Mouse (Mus musculus) spleen, postnatal 10 days (tissue): Measurements from ENCODE around the gene Tmc1.

Source experiments
- DNase-seq, 2 experiments: peaks; one replicate each; pipeline ENCODE4 v3.0.0; 2021 to 2022; ENCODE audit warnings: low spot score in 2 of 2

Gene Tmc1

DNA sequence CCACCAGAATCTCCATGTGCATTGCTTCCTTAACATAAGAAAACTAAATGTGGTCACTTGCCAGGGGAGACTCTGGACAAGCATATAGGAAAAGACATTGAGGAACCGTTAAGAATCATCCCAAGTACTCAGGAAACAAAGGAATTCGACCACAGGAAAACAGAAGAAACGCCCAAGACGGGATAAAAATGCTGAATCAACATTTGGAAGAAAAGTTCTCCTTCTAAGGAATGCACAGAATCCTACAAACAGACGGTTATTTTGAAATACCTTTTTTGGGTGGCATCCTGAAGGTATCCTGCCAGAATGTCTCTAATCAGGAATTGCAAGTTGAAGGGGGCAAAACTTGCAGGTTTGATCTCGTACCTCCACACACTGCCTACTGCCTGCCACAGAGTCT lies at the start of gene Tmc1:
Gene Tmc1 (minus strand): TSS at position 329 of the 400 bp plus-strand sequence.
- no peak for DNase-seq

DNA sequence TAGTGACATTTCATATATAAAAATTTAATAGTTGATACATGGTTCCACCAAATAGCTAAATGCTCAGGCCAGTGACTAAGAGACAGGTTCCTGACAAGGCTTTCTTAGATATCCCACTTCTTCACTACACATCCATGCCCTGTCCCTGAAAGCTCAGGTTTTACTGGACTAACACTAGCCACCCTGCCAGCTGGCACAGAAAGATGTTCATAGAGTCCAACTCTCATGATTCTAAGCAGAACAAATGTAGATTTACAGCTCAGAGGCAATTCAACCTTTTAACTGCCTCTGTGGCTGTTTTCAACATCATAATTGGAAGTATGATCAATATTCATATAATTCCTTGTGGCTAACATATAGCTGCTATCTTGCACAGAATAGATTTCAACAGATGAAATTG lies 47.5 kb upstream of the Tmc1 start:
- no peak for DNase-seq

DNA sequence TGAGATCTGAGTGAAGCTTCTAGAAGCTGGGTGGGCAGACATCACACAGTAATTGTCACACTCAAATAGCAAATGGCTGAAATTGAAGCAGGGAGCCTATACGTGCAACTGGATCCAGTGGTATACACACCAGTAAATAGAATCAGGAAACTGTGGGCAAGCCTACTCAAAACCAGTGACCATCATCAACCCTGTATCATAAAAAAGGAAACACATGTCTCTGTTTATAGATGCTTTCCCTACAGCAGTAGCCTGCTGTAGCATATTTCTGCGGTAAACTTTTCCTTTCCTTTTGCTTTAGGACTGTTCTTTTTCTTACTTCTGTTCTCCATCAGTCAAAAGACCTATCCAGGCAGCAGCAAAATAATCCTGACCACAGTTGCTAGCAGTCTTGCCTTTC lies 25.2 kb upstream of the Tmc1 start:
- DNase-seq = no peak

DNA sequence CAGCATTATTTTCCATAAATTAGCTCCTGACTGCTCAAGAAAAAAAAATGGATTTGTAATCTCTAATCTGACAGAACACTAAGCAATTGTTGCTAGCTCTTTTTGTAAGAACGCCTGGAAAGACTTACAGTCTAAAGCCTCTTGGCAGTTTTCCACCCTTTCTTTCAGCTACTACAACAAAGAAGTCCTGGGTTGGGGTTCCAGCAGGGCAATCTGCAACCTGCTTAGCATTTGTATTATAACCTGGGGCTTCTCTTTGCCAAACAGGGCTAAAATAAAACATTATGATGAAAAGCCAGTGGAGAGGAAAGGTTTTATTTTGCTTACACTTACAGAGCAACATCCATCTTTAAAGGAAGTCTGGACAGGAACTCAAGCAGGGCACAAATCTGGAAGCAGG lies 24.1 kb upstream of the Tmc1 start:
- DNase-seq = no peak

DNA sequence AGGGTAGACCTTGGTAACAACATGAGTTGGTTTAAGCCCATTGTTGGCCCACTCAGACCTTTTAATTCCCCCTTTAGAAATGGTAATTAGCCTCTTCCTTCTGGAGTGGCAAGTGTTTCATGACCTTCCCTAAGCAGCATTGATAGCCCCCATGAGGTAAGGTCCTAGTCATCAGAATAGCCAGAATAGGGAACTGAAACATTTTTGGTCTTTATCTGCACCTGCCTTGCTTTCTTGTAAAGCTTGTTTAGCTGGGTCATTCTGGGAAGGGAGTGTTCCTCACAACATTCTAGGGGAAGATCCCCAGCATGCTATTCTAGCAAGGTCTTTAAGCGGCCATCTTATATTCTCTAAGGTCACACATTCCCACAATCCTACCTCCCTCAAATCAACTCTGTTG lies 17.9 kb upstream of the Tmc1 start:
- no peak for DNase-seq

DNA sequence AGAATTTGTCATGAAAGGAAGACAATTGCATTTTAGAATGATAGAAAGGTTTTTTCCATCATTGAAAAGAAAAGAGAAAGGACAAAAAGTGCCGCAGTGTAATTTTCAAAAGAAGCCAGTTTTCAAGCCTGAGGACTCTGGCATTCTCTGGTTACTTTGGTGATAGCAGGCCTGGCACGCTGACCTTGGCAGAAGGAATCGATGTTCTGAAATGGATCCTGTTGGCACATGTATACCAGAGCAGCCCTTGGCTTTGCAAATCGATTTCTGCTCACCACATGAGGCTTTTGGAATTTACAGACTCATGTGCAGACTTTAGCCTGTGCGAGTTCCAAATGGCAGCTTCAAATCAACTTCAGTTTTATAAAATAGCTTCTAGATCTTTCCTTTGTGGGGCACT lies 813 bp upstream of the Tmc1 start:
- DNase-seq = no peak

DNA sequence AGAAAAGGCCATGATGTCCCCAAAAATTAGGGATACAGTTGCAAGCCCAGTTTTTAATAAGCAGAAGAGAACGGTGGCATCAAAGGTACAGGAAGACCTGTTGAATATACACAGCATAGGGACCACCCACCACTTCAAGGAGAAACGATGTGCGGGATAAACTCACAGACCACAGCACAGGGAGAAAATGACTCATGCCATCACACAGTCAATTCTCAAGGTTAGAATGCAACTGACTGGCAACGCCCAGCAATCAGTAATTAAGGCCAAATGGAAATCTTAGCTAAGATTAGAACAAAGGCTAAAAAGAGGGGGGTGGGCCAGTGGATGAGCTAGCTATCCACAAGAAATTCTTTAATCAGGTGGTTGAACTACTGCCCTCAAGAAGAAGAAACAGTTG lies 9.6 kb downstream of the Tmc1 start:
- no peak for DNase-seq

DNA sequence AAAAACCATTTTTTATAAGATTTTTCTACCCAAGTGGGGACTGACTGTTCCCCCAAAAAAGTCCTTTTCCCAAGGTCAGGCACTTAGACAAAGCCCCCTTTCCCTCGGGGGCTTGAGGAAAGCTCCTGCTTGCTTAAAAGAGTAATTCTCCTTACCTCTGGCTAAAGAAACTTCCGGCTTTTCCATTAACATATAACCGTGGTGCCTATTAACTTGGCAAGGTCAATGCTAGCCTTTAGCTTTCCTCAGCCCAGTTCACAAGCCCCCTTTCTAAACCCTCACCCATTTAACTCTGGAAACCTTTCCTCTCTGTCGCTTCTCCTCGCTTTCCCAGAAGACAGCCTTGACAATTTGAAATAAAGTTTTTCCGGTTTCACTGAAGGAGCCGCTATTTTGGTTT lies 29.7 kb downstream of the Tmc1 start:
- no peak for DNase-seq

DNA sequence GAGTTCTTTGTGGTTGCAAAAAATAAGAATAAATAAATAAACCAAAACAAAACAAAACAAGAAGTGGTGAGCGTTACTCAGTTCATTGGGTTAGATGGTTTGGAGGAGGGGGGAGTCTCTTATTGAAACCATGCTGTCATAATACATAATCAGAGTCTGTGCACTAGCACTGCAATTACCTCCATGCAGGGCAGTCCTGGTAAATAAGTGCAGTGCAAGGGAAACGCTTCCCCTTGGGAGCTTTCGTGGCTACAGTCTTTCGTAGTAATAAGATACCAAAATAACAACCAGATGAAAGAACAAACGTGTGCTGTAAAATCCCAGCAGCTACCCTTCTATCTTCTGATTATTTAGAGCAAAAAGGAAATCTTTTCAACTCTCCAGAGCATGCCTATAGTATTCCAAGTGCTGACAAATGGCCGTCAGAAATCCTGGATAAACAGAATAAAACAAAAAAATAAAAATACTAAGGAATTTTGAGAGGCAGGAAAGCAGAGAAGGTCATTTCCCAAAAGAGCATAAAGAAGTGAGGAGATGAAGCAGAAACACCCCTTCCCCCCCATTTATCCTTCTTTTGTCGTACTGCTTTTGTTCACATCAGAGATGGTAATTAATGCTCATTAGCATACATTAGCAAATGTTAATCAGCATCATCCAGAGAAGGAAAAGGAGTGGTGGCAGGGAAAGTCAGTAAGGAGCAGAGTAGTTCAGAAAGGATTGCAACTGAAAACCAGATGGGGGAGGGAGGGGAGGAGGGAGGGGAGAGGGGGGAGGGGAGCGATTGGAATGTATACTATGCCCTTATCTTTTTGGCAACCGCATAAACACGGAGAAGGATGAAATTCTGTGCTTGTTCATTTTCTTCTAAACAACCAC lies 30.4 kb downstream of the Tmc1 start:
- no peak for DNase-seq

DNA sequence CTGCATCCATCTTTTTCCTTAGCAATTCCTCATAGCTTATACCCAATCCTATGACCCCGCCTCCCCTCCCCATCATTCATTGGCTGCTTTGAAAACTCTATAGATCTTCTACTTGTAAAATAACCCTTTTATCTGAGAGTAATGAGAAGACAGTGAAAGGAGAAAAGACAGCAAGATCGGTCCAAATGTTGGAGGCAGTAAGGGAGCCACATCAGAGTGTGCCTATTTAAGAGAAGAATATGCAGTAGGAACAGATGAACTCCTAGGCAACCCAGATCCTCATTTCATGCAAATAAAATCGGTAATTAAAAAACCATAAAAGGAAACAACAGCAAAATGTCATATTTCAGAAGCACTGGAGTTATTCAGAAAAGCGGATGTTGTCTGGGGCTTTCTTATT lies 35.8 kb downstream of the Tmc1 start:
- DNase-seq = no peak

DNA sequence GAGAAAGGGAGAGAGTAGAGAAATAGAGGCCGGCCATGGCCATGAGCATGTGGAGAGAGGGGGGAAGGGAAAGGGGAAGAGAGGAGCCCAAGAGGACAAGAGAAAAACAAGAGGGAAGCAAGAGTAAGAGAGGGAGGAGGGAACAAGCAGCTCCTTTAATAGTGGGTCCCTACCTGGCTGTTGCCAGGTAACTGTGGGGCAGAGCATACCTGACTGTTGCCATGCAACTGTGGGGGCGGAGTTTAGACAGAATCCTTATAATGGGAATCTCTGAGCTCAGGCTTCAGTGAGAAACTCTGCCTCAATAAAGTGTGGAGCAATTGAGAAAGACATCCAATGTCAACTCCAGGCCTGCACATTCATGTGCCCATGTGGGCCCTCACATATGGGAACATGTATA lies 38.9 kb downstream of the Tmc1 start:
- no peak for DNase-seq

DNA sequence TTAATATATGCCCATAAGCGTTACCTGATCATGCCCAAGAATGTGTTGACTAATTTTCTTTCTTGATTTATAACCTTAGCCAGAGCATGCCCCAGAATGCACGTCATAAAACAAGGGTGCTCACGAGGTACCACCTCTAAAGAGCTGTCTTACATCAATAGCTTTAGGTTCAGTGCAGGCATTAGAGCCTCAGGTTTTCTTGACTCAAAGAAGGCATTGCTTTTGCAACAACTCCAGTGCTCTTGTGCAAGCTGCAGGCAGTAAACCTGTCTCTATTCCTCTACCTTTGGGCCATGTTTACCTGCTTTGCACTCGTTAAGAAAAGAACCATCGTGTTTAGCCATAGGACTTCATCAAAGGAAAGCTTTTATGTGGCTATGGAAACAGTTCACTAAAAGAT lies 43.6 kb downstream of the Tmc1 start:
- no peak for DNase-seq

DNA sequence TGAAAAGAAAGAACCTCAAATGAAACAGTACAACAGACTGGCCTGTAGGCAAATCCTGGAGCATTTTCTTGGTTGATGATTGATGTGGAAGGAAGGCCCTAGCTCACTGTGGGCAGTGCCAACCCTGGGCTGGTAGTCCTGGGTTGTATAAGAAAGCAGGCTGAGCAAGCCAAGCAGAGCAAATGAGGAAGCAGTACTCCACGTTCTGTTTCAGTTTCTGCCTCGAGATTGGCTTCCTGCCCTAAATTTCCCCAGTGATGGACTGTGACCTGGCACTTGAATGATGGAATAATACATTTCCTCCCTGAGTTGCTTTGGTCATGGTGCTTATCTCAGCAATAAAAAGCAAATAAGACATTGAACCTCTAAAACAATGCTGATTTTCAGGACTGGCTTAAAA lies 72.8 kb downstream of the Tmc1 start:
- DNase-seq = no peak

DNA sequence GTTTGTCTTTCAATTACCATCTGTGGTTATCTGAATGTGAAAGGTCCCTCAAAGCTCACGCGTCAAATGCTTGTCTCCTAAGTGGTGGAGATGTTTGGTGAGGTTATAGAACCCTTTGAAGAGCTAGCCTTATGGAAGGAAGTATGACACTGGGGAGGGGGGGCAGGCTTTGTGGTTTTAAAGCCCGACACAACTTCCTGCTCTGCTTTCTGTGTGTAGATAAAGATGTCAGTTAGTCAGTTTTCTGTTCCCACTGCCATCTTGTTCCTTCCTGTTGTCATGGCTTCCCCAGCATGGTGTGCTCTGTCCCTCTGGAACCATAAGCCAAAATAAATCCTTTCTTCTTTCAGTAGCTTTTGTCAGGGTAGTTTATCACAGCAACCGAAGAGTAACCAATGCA lies 78.1 kb downstream of the Tmc1 start:
- no peak for DNase-seq

DNA sequence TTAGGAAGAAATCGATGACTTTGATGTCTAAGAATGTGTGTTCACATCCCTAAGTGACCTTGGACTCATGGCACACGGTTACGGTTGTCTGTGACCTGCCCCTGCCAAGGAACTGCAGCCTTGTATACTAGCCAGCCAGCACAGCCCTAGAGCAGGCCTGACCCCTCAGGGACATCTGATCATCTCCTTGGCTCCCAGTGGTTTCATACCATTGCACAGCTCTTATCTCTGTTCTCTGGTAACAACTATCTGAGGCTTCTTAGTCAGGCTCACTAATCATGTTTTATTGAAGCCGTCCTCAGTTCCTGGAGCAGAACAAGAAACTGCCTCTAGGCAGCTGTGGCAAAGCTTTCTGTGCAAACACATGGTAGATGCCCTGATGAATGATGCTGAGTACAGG lies 92.2 kb downstream of the Tmc1 start:
- DNase-seq = no peak

DNA sequence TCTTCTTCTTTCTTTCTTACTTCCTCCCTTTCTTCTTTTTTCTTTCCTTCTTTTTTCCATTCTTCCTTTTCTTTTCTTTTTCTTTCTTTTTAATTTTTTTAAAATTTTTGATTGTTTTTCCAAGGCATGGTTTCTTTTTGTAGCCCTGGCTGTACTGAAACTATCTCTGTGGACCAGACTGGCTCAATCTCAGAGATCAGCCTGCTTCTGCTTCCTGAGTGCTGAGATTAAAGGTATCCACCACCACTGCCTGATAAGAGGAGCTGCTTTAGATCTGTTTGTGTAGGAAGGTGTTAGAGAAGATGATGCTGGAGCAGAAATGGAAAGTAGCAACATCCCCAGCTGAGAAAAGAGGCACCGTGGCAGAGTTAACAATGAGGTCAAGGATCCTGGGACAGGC lies 93.7 kb downstream of the Tmc1 start:
- DNase-seq = no peak

DNA sequence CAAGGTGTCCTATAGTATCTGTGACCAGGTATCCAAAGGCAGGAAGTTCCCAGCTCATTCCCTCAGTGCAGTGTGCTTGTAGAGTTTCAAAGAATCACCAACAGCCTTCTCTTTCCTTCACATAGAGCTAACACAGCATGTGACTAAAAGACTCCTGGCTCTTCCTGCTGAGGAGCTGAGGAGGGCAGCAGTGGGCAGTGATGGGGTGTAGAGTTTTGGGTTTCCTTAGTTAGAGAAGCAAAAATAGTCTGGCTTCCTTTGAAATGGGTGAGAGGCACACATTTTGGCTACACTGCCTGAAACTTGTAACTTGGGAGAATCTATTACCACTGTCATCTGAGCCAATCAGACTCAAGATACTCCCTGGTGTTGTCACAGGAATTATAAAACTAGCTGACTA lies 96.2 kb downstream of the Tmc1 start:
- no peak for DNase-seq

DNA sequence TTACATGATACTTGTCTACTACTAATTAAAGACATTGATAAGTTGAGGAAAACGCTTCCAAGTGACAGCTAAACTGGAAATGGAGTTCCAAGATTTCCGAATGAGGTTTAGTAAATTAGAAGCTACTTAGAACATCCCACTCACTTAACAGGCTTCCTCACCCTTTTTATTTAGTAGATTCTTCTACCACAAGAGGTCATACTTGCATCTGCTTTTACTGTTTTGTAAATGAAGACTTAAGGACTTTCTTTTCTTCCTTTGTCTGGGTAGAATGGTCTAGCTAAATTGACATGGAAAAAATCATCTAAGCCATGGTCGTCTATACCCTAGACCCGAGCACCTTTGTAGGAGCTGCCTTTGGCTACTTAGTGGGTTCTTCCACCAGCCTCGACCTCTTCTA lies 105.1 kb downstream of the Tmc1 start:
- no peak for DNase-seq

DNA sequence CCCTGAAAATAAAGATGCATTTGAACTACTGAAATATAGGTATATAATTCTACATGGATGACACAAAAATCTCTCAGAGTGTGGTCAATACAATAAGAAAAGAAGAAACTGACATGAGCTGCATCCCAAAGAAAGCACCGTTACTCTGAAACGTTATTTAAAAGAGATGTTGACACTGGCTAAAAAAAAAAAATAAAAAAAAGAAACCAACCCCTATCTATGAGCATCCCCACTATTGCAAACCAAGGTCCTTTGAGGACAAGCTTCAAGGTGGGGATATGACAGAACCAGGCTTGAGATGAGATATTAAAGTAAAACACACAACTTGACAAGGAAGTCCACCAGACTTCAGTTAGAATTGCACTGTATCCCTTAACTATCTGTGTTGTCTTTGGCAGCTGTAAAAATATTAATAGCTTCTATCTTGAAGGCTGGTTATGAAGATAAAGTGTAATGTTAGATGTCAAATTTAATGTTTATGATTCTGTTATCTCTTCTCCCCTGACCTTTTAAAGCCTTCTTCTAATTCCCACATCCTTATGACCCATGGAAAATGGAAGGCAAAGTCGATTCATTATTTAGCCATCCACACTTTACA lies 106.4 kb downstream of the Tmc1 start:
- DNase-seq = no peak

DNA sequence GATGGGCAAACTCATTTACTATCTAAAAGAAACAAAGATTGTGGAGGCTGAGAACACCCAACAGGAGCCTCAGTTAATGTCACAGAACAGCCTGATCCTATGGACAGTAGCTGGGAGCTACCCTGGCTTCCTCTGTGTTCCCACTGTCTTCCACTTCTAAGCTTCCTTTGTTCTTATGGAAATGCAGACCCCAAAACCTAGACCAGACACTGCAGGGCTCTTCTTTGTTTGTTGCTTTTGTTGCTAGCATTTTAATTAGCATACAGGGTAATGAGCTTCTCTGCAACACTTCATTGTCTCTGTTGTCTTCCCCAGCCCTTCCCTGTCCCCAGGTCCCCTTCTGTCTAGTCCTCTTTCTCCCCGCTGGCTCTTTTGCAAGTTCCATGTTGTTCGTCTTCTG lies 116.6 kb downstream of the Tmc1 start:
- DNase-seq = no peak

DNA sequence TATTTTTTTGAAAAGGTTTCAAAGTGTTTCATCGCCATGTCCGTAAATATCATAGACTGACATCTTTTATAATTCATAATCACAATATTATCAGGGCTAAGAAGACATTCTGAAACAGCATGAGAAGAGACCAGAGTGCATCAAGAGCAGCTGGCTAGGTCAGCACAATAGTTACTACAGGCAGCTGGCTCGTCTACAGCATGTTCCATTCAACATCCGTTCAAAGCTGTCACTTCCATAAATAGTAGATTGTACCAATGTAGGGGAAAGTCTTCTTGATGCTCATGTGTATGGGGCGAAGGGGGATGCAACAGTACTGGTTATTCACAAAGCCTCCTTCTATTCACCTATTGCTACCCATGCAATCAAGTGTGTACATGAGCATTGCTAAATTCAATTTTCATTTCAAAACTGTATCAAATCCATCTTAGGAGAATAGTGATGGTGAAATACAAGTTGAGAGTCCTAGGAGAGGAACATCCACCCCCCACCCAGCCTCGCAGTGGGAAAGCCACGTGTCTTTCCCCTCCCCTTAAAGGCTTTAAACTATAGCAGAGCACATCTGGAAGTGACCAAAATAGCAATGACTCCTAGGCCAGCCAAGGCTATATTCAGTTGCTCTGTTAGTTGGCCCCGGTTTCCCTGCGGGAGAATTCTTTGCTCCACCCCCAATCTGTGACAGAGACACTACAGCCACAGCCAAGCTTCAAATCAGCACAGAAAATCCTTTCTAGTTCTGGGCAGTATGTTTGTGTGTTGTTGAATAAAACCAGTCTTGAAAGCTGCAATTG lies 117.8 kb downstream of the Tmc1 start:
- DNase-seq = no peak

DNA sequence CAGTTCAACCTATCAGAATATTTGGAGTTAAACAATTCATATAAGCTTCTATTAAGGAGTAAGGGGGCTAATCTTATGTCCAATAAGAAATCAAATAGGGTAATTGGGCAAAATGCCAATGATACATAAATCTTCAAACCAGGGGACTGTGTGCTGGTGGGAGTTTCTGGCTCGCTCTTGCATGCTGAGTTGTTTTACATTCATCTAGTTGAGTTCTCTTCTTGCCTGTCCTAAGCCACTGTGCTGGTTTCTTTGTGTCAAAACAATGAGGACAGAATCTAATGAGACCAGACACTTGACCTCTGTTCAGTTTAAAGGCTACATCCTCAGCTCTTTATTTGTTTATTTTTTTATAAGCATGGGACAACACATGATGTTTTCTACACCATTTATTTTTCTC lies 119.1 kb downstream of the Tmc1 start:
- no peak for DNase-seq

DNA sequence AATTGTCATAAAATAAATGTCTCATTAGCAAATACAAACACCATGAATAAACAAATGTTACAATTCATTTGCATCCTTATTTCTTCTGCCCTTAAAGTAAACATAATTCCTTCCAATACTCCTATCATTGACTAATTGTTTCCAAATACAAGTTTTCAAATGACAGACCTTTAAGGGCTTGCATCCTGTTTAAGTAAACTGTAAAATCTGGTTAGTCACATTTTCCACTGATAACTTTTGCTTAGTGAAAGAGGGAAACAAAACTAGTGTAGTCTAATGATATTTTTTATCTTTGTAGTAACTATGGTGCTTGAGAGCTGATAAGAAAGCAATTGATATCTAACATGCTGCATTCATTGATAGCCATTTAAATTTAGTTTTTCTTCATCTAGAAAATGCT lies 154.5 kb downstream of the Tmc1 start:
- DNase-seq = no peak
